Mouse (Mus musculus): ENCODE data around the gene Acbd3. TPM values are rescaled to one million over a fixed set of nuclear protein-coding genes. Genes with fewer than 3 reads are reported as not detected.

The Acbd3 gene
- polyA plus RNA-seq, 2 experiments: 7.2 to 9.8 TPM

- H3K36me3 ChIP-seq (replicated peaks; ENCODE audit: control insufficient read depth, insufficient read depth, low read depth): no peaks in the 10 kb centered on the region
- no peaks in the 10 kb centered on the region; the same call in 1 of the 2 replicates for H3K27me3 ChIP-seq (ENCODE audit: control insufficient read depth, insufficient read depth, low read length)
- 80% methylated on average over 8 of the region's 8 CpGs for WGBS (ENCODE audit: insufficient replicate concordance)
- H3K4me3 ChIP-seq (ENCODE audit: insufficient read depth in 1 of 2, low read depth in 2 of 2, low read length in 2 of 2): no peak overlapping the region
- no peak for ATAC-seq (ENCODE audit: insufficient read depth)
- H3K9ac ChIP-seq (replicated peaks): no peak overlapping the region
- TF ChIP-seq EP300 (IDR thresholded peaks at IDR 0.05; ENCODE audit: low read depth): no peak
- no peak for TF ChIP-seq CTCF (IDR thresholded peaks at IDR 0.05; ENCODE audit: low read depth)
- 0 out of 4 replicates have a peak, but pooled peaks cover 0 to 7% of the 10 kb centered on the region in 2 experiments for H3K4me1 ChIP-seq (replicated peaks; ENCODE audit: control insufficient read depth in 2 of 2, insufficient read depth in 2 of 2, low read length in 1 of 2)
- no peaks in the 10 kb centered on the region for H3K9me3 ChIP-seq (ENCODE audit: control insufficient read depth, low read length)
- H3K4me2 ChIP-seq (ENCODE audit: low read depth): no peak overlapping the region
- no peak for DNase-seq (ENCODE audit: low read depth in 3 of 3, low spot score in 3 of 3)
- H3K27ac ChIP-seq: no peak overlapping the region
Observed at GRCm38 (mm10) chr1:180780291-180780690, 54.4 kb downstream of the Acbd3 start.

GRCm38 (mm10) chr1:180781250-180781649 is 55.4 kb downstream of the Acbd3 start:
- no peak for TF ChIP-seq CTCF (IDR thresholded peaks at IDR 0.05; ENCODE audit: low read depth)
- TF ChIP-seq EP300 (IDR thresholded peaks at IDR 0.05; ENCODE audit: low read depth): no peak
- WGBS (ENCODE audit: insufficient replicate concordance): 71% methylated on average over 5 of the region's 5 CpGs
- Histone ChIP-seq H3K4me2 (ENCODE audit: low read depth) (no peak overlapping the region), H3K27ac (no peak overlapping the region), H3K4me1 (replicated peaks; ENCODE audit: control insufficient read depth in 2 of 2, insufficient read depth in 2 of 2, low read length in 1 of 2) (0 out of 4 replicates have a peak, but pooled peaks cover 0 to 7% of the 10 kb centered on the region in 2 experiments), H3K4me3 (ENCODE audit: insufficient read depth in 1 of 2, low read depth in 2 of 2, low read length in 2 of 2) (no peak overlapping the region), H3K9me3 (ENCODE audit: control insufficient read depth, low read length) (no peaks in the 10 kb centered on the region), H3K27me3 (ENCODE audit: control insufficient read depth, insufficient read depth, low read length) (no peaks in the 10 kb centered on the region; the same call in 1 of the 2 replicates), H3K36me3 (replicated peaks; ENCODE audit: control insufficient read depth, insufficient read depth, low read depth) (no peaks in the 10 kb centered on the region), H3K9ac (replicated peaks) (no peak overlapping the region)
- no peak for DNase-seq (ENCODE audit: low read depth in 3 of 3, low spot score in 3 of 3)
- no peak for ATAC-seq (ENCODE audit: insufficient read depth)

GRCm38 (mm10) chr1:180782906-180783579 is 57.2 kb downstream of the Acbd3 start:
- ATAC-seq (ENCODE audit: insufficient read depth) (no peak), DNase-seq (ENCODE audit: low read depth in 3 of 3, low spot score in 3 of 3) (no peak)
- 56% methylated on average over 9 of the region's 9 CpGs for WGBS (ENCODE audit: insufficient replicate concordance)
- H3K4me3 ChIP-seq (ENCODE audit: insufficient read depth in 1 of 2, low read depth in 2 of 2, low read length in 2 of 2): no peak overlapping the region
- no peaks in the 10 kb centered on the region for H3K4me1 ChIP-seq (replicated peaks; ENCODE audit: control insufficient read depth in 2 of 2, insufficient read depth in 2 of 2, low read length in 1 of 2)
- H3K27me3 ChIP-seq (ENCODE audit: control insufficient read depth, insufficient read depth, low read length): no peaks in the 10 kb centered on the region; the same call in 1 of the 2 replicates
- no peak for TF ChIP-seq EP300 (IDR thresholded peaks at IDR 0.05; ENCODE audit: low read depth)
- no peak overlapping the region for H3K9ac ChIP-seq (replicated peaks)
- H3K27ac ChIP-seq: no peak overlapping the region
- H3K36me3 ChIP-seq (replicated peaks; ENCODE audit: control insufficient read depth, insufficient read depth, low read depth): no peaks in the 10 kb centered on the region
- H3K9me3 ChIP-seq (ENCODE audit: control insufficient read depth, low read length): no peaks in the 10 kb centered on the region
- H3K4me2 ChIP-seq (ENCODE audit: low read depth): no peak overlapping the region

- Histone ChIP-seq H3K4me1 (replicated peaks; ENCODE audit: control insufficient read depth in 2 of 2, insufficient read depth in 2 of 2, low read length in 1 of 2) (no peaks in the 10 kb centered on the region), H3K4me3 (ENCODE audit: insufficient read depth in 1 of 2, low read depth in 2 of 2, low read length in 2 of 2) (no peak overlapping the region), H3K27ac (no peak overlapping the region), H3K27me3 (ENCODE audit: control insufficient read depth, insufficient read depth, low read length) (no peaks in the 10 kb centered on the region; the same call in 1 of the 2 replicates), H3K9ac (replicated peaks) (no peak overlapping the region), H3K4me2 (ENCODE audit: low read depth) (no peak overlapping the region), H3K36me3 (replicated peaks; ENCODE audit: control insufficient read depth, insufficient read depth, low read depth) (no peaks in the 10 kb centered on the region), H3K9me3 (ENCODE audit: control insufficient read depth, low read length) (no peaks in the 10 kb centered on the region)
- no peak for DNase-seq (ENCODE audit: low read depth in 3 of 3, low spot score in 3 of 3)
- TF ChIP-seq CTCF (IDR thresholded peaks at IDR 0.05; ENCODE audit: low read depth): no peak
- TF ChIP-seq EP300 (IDR thresholded peaks at IDR 0.05; ENCODE audit: low read depth): no peak
- WGBS (ENCODE audit: insufficient replicate concordance): 46% methylated on average over 3 of the region's 3 CpGs
- ATAC-seq (ENCODE audit: insufficient read depth): no peak
Observed at GRCm38 (mm10) chr1:180783580-180783928, 57.7 kb downstream of the Acbd3 start.

GRCm38 (mm10) chr1:180791821-180792480 is 66.1 kb downstream of the Acbd3 start:
- Histone ChIP-seq H3K9ac (replicated peaks) (no peak overlapping the region), H3K27me3 (ENCODE audit: control insufficient read depth, insufficient read depth, low read length) (no peaks in the 10 kb centered on the region), H3K4me1 (replicated peaks; ENCODE audit: control insufficient read depth in 2 of 2, insufficient read depth in 2 of 2, low read length in 1 of 2) (peaks cover 3 to 4% of the 10 kb centered on the region in 2 experiments; a peak in 1 of 4 replicates), H3K36me3 (replicated peaks; ENCODE audit: control insufficient read depth, insufficient read depth, low read depth) (no peaks in the 10 kb centered on the region), H3K9me3 (ENCODE audit: control insufficient read depth, low read length) (no peaks in the 10 kb centered on the region), H3K4me3 (ENCODE audit: insufficient read depth in 1 of 2, low read depth in 2 of 2, low read length in 2 of 2) (no peak overlapping the region), H3K27ac (no peak overlapping the region), H3K4me2 (ENCODE audit: low read depth) (no peak overlapping the region)
- TF ChIP-seq CTCF (IDR thresholded peaks at IDR 0.05; ENCODE audit: low read depth) (no peak), EP300 (IDR thresholded peaks at IDR 0.05; ENCODE audit: low read depth) (no peak)
- DNase-seq (ENCODE audit: low read depth in 3 of 3, low spot score in 3 of 3) (no peak), ATAC-seq (ENCODE audit: insufficient read depth) (no peak)
- WGBS (ENCODE audit: insufficient replicate concordance): 62% methylated on average over 14 of the region's 14 CpGs
